Mouse (Mus musculus) midbrain, embryonic 14.5 days (tissue): Measurements from ENCODE around the gene Cyth1. TPM values are rescaled to one million over a fixed set of nuclear protein-coding genes. Genes with fewer than 3 reads are reported as not detected.

ENCODE experiments used
- polyA plus RNA-seq: library from polyadenylated mRNA; unstranded; fragments of >200 nt; fragmentation: Nextera tagmentation; extraction: Ambion mirVana; gene quantifications from 2 replicates; pipeline ENCODE4 v1.2.1, GENCODE M21; 2014

Gene Cyth1
- polyA plus RNA-seq, 1 experiment from 2014 or later = 23.3 TPM

Other genes with a start within 250 kb of the Cyth1 start
- 0.20 and 0.30 TPM in 2 replicates for gene Dnah17, start 118.0 kb downstream of the Cyth1 start, polyA plus RNA-seq
- 11.7 and 13.4 TPM in 2 replicates for gene Usp36, start 41.7 kb upstream of the Cyth1 start, polyA plus RNA-seq
- gene Cep295nl, start 93.9 kb upstream of the Cyth1 start, polyA plus RNA-seq = 0.21 and 0.22 TPM in 2 replicates
- gene Timp2, start 107.1 kb upstream of the Cyth1 start, polyA plus RNA-seq = 71.3 and 81.8 TPM in 2 replicates
- 1.8 and 5.5 TPM in 2 replicates for gene Lgals3bp, start 153.5 kb upstream of the Cyth1 start, polyA plus RNA-seq
- 24.9 and 27.5 TPM in 2 replicates for gene Cant1, start 170.5 kb upstream of the Cyth1 start, polyA plus RNA-seq
- 1.4 and 3.8 TPM in 2 replicates for gene C1qtnf1, start 179.6 kb upstream of the Cyth1 start, polyA plus RNA-seq
- 2.6 and 4.2 TPM in 2 replicates for gene Engase, start 228.2 kb upstream of the Cyth1 start, polyA plus RNA-seq